Mouse (Mus musculus) B cell, adult 2 months (primary cell): ENCODE results near the gene Zbtb42.
A peak's percentile ranks its signal among the peaks of the same experiment; 100 is the strongest.

ENCODE experiments used
- DNase-seq, 2 experiments: peaks; one replicate each; pipeline ENCODE4 v3.0.0; 2022

Gene Zbtb42

GRCm38 (mm10) chr12:112663303-112663702, 15.3 kb upstream of the Zbtb42 start:
- no peak for DNase-seq

- DNase-seq = no peak
Observed at GRCm38 (mm10) chr12:112663716-112664115, 14.9 kb upstream of the Zbtb42 start.

GRCm38 (mm10) chr12:112664124-112664523, 14.5 kb upstream of the Zbtb42 start:
- DNase-seq = no peak

GRCm38 (mm10) chr12:112664656-112665055, 14.0 kb upstream of the Zbtb42 start:
- no peak for DNase-seq

GRCm38 (mm10) chr12:112665445-112665844, 13.2 kb upstream of the Zbtb42 start:
- DNase-seq = no peak

GRCm38 (mm10) chr12:112665881-112666544, 12.6 kb upstream of the Zbtb42 start:
- DNase-seq = no peak

- no peak for DNase-seq
Observed at GRCm38 (mm10) chr12:112667619-112668297, 10.9 kb upstream of the Zbtb42 start.

GRCm38 (mm10) chr12:112670718-112671393, 7.8 kb upstream of the Zbtb42 start:
- no peak for DNase-seq

- peak in 1 of 2 experiments; percentile 38 for DNase-seq
Observed at GRCm38 (mm10) chr12:112671891-112672290, 6.7 kb upstream of the Zbtb42 start.

- DNase-seq = peak; percentile 70 to 73
Observed at GRCm38 (mm10) chr12:112672744-112673575, 5.7 kb upstream of the Zbtb42 start.

- DNase-seq = peak; percentile 31 to 43
Observed at GRCm38 (mm10) chr12:112673576-112674091, 5.0 kb upstream of the Zbtb42 start.

- DNase-seq = peak; percentile 63
Observed at GRCm38 (mm10) chr12:112674132-112675011, 4.3 kb upstream of the Zbtb42 start, which contains the start of gene Akt1. Gene Akt1 (minus strand): TSS chr12:112674884.

- peak; percentile 89 to 91 for DNase-seq
Observed at GRCm38 (mm10) chr12:112675245-112676035, 3.2 kb upstream of the Zbtb42 start.

- no peak for DNase-seq
Observed at GRCm38 (mm10) chr12:112677076-112677475, 1.6 kb upstream of the Zbtb42 start.

GRCm38 (mm10) chr12:112677943-112678554, 579 bp upstream of the Zbtb42 start:
- DNase-seq = no peak

- peak; percentile 46 to 50 for DNase-seq
Observed at GRCm38 (mm10) chr12:112679027-112679996, 684 bp downstream of the Zbtb42 start.

GRCm38 (mm10) chr12:112683351-112683750, 4.7 kb downstream of the Zbtb42 start:
- no peak for DNase-seq

GRCm38 (mm10) chr12:112688458-112688857, 9.8 kb downstream of the Zbtb42 start:
- DNase-seq = peak; percentile 58
